Mouse (Mus musculus): Measurements from ENCODE around the gene Inpp5a.

DNA sequence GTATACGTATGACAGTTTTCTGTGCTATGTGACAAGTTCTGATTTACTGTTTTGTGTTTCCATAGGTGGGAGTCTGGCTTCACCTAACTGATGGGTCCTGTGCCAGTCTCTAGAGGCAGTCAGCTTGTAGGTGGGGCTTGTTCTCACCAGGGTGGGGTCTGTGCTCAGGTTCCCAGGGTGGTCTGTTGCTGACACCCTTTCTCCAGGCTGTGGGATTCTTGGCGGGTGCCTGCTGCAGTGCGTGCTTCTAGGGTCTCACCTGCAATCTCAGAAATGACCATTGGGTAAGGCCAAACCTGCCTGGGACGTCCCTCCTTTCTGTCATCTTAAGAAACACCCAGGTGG is 49.7 kb downstream of the Inpp5a start:
- no peak for TF ChIP-seq CHD2 (IDR thresholded peaks at IDR 0.05; ENCODE audit: low read depth, low read length)
- TF ChIP-seq MAFK (IDR thresholded peaks at IDR 0.05; ENCODE audit: insufficient read depth, low read depth, low read length): no peak

All from ES-E14 (cell line).